Mouse (Mus musculus): ENCODE results near the gene Acot8. TPM values are rescaled to one million over a fixed set of nuclear protein-coding genes. Genes with fewer than 3 reads are reported as not detected.

Acot8 gene
- polyA plus RNA-seq, 1 experiment from 2014 or later, result 16.8 TPM

DNA sequence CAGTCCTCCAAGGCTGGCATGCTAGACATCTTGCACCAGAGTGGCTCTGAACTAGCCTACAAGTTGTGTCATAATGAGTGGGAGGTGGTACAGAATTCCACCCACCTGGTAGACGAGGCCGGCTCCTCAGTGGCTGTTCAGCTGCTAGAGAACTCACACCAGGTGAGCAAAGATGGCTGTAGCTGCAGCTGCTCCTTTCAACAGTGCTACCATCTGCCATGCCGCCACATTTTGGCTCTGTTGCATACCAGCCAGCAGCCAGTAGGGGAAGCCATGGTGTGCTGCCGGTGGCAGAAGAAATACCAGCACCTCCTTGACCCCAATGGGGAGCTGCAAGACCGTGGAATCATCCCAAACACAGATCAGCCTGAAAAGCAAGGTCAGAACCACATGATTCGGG is 16.4 kb upstream of the Acot8 start:
- H3K27me3 ChIP-seq (ENCODE audit: control insufficient read depth, insufficient read depth, low read length), result no peaks in the 10 kb centered on the region
- H3K9ac ChIP-seq (ENCODE audit: low read depth, low read length), result no peak overlapping the region
- no peak overlapping the region for H3K4me3 ChIP-seq (ENCODE audit: low read depth, low read length)
- H3K4me2 ChIP-seq, result no peak overlapping the region
- no peaks in the 10 kb centered on the region for H3K9me3 ChIP-seq (replicated peaks; ENCODE audit: control insufficient read depth, low read length)
- H3K36me3 ChIP-seq (ENCODE audit: control insufficient read depth, insufficient read depth, low read length), result peaks cover 9% of the 10 kb centered on the region; the same call in 1 of the 2 replicates
- no peak overlapping the region for H3K27ac ChIP-seq (ENCODE audit: low read depth, low read length)
- ATAC-seq (replicated peaks; ENCODE audit: insufficient number of reproducible peaks, low FRiP score, low TSS enrichment), result no peak
- peaks cover 10% of the 10 kb centered on the region for H3K4me1 ChIP-seq (ENCODE audit: control insufficient read depth, insufficient read depth, low read length)
- 83% methylated on average over 6 of the region's 6 CpGs for WGBS (ENCODE audit: insufficient replicate concordance)

- no peak overlapping the region for H3K4me3 ChIP-seq (ENCODE audit: low read depth, low read length)
- ATAC-seq (replicated peaks; ENCODE audit: insufficient number of reproducible peaks, low FRiP score, low TSS enrichment), result peak; percentile 59; the same call in 1 of the 2 replicates
- 54% methylated on average over 5 of the region's 5 CpGs for WGBS (ENCODE audit: insufficient replicate concordance)
- no peaks in the 10 kb centered on the region for H3K36me3 ChIP-seq (ENCODE audit: control insufficient read depth, insufficient read depth, low read length)
- no peaks in the 10 kb centered on the region for H3K27me3 ChIP-seq (ENCODE audit: control insufficient read depth, insufficient read depth, low read length)
- H3K4me2 ChIP-seq, result no peak overlapping the region
- no peak overlapping the region; the same call in 1 of the 2 replicates for H3K27ac ChIP-seq (ENCODE audit: low read depth, low read length)
- no peaks in the 10 kb centered on the region for H3K9me3 ChIP-seq (replicated peaks; ENCODE audit: control insufficient read depth, low read length)
- no peak overlapping the region for H3K9ac ChIP-seq (ENCODE audit: low read depth, low read length)
- H3K4me1 ChIP-seq (ENCODE audit: control insufficient read depth, insufficient read depth, low read length), result peaks cover 15% of the 10 kb centered on the region
These were observed 13.0 kb upstream of the Acot8 start for GRCm38 (mm10) chr2:164817703-164818102.

- no peak overlapping the region for H3K9ac ChIP-seq (ENCODE audit: low read depth, low read length)
- H3K4me2 ChIP-seq, result no peak overlapping the region
- H3K9me3 ChIP-seq (replicated peaks; ENCODE audit: control insufficient read depth, low read length), result no peaks in the 10 kb centered on the region
- WGBS (ENCODE audit: insufficient replicate concordance), result 62% methylated on average over 6 of the region's 6 CpGs
- no peak for ATAC-seq (replicated peaks; ENCODE audit: insufficient number of reproducible peaks, low FRiP score, low TSS enrichment)
- no peaks in the 10 kb centered on the region for H3K27me3 ChIP-seq (ENCODE audit: control insufficient read depth, insufficient read depth, low read length)
- no peaks in the 10 kb centered on the region for H3K36me3 ChIP-seq (ENCODE audit: control insufficient read depth, insufficient read depth, low read length)
- H3K4me1 ChIP-seq (ENCODE audit: control insufficient read depth, insufficient read depth, low read length), result peaks cover 15% of the 10 kb centered on the region
- H3K27ac ChIP-seq (ENCODE audit: low read depth, low read length), result no peak overlapping the region
- no peak overlapping the region for H3K4me3 ChIP-seq (ENCODE audit: low read depth, low read length)
These were observed 12.5 kb upstream of the Acot8 start for GRCm38 (mm10) chr2:164817206-164817605.

GRCm38 (mm10) chr2:164815821-164816220 is 11.1 kb upstream of the Acot8 start:
- no peak for ATAC-seq (replicated peaks; ENCODE audit: insufficient number of reproducible peaks, low FRiP score, low TSS enrichment)
- H3K27ac ChIP-seq (ENCODE audit: low read depth, low read length), result no peak overlapping the region
- H3K9ac ChIP-seq (ENCODE audit: low read depth, low read length), result no peak overlapping the region
- WGBS (ENCODE audit: insufficient replicate concordance), result 61% methylated on average over 8 of the region's 8 CpGs
- no peak overlapping the region for H3K4me3 ChIP-seq (ENCODE audit: low read depth, low read length)
- H3K4me2 ChIP-seq, result no peak overlapping the region
- no peaks in the 10 kb centered on the region for H3K9me3 ChIP-seq (replicated peaks; ENCODE audit: control insufficient read depth, low read length)
- peaks cover 15% of the 10 kb centered on the region for H3K4me1 ChIP-seq (ENCODE audit: control insufficient read depth, insufficient read depth, low read length)
- H3K36me3 ChIP-seq (ENCODE audit: control insufficient read depth, insufficient read depth, low read length), result no peaks in the 10 kb centered on the region
- no peaks in the 10 kb centered on the region for H3K27me3 ChIP-seq (ENCODE audit: control insufficient read depth, insufficient read depth, low read length)

- H3K27ac ChIP-seq (ENCODE audit: low read depth, low read length), result no peak overlapping the region
- H3K4me2 ChIP-seq, result no peak overlapping the region
- WGBS (ENCODE audit: insufficient replicate concordance), result 78% methylated on average over 5 of the region's 5 CpGs
- H3K4me1 ChIP-seq (ENCODE audit: control insufficient read depth, insufficient read depth, low read length), result peaks cover 15% of the 10 kb centered on the region
- no peak for ATAC-seq (replicated peaks; ENCODE audit: insufficient number of reproducible peaks, low FRiP score, low TSS enrichment)
- H3K4me3 ChIP-seq (ENCODE audit: low read depth, low read length), result no peak overlapping the region
- H3K9me3 ChIP-seq (replicated peaks; ENCODE audit: control insufficient read depth, low read length), result no peaks in the 10 kb centered on the region
- H3K27me3 ChIP-seq (ENCODE audit: control insufficient read depth, insufficient read depth, low read length), result no peaks in the 10 kb centered on the region
- no peak overlapping the region for H3K9ac ChIP-seq (ENCODE audit: low read depth, low read length)
- H3K36me3 ChIP-seq (ENCODE audit: control insufficient read depth, insufficient read depth, low read length), result no peaks in the 10 kb centered on the region
These were observed 10.7 kb upstream of the Acot8 start for GRCm38 (mm10) chr2:164815348-164815747.

GRCm38 (mm10) chr2:164813557-164813956 is 8.9 kb upstream of the Acot8 start:
- Histone ChIP-seq H3K4me1 (ENCODE audit: control insufficient read depth, insufficient read depth, low read length) (peaks cover 15% of the 10 kb centered on the region), H3K4me3 (ENCODE audit: low read depth, low read length) (no peak overlapping the region), H3K27me3 (ENCODE audit: control insufficient read depth, insufficient read depth, low read length) (no peaks in the 10 kb centered on the region), H3K9me3 (replicated peaks; ENCODE audit: control insufficient read depth, low read length) (no peaks in the 10 kb centered on the region), H3K36me3 (ENCODE audit: control insufficient read depth, insufficient read depth, low read length) (no peaks in the 10 kb centered on the region), H3K4me2 (no peak overlapping the region), H3K27ac (ENCODE audit: low read depth, low read length) (no peak overlapping the region), H3K9ac (ENCODE audit: low read depth, low read length) (no peak overlapping the region)
- 65% methylated on average over 2 of the region's 2 CpGs for WGBS (ENCODE audit: insufficient replicate concordance)
- no peak for ATAC-seq (replicated peaks; ENCODE audit: insufficient number of reproducible peaks, low FRiP score, low TSS enrichment)

- no peaks in the 10 kb centered on the region for H3K27me3 ChIP-seq (ENCODE audit: control insufficient read depth, insufficient read depth, low read length)
- no peaks in the 10 kb centered on the region for H3K9me3 ChIP-seq (replicated peaks; ENCODE audit: control insufficient read depth, low read length)
- H3K27ac ChIP-seq (ENCODE audit: low read depth, low read length), result no peak overlapping the region
- 69% methylated on average over 7 of the region's 7 CpGs for WGBS (ENCODE audit: insufficient replicate concordance)
- ATAC-seq (replicated peaks; ENCODE audit: insufficient number of reproducible peaks, low FRiP score, low TSS enrichment), result no peak
- no peak overlapping the region for H3K4me2 ChIP-seq
- H3K9ac ChIP-seq (ENCODE audit: low read depth, low read length), result no peak overlapping the region
- H3K36me3 ChIP-seq (ENCODE audit: control insufficient read depth, insufficient read depth, low read length), result no peaks in the 10 kb centered on the region
- no peak overlapping the region for H3K4me3 ChIP-seq (ENCODE audit: low read depth, low read length)
- H3K4me1 ChIP-seq (ENCODE audit: control insufficient read depth, insufficient read depth, low read length), result peaks cover 10% of the 10 kb centered on the region
These were observed 1.9 kb upstream of the Acot8 start for GRCm38 (mm10) chr2:164806614-164807013.

DNA sequence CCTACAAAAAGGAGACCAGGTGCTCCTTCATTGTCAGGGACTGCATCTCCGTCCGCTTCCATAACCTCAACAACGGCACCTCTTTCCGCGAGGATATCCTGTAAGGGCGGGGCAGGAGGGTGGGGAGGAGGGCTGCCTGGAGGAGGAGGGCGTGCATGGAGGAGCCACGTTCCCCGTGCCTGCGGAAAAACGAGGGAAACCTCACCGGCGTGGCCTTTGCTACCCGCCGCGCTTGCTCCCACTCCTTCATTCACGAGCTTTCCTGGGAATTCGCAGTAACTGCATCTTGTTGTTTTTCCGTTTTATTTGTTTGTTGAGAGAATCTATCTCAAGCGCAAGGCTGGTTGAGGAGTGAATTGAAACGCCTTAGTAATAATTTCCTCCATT is 643 bp upstream of the Acot8 start:
- 1% methylated on average over 21 of the region's 21 CpGs for WGBS (ENCODE audit: insufficient replicate concordance)
- Histone ChIP-seq H3K4me1 (ENCODE audit: control insufficient read depth, insufficient read depth, low read length) (peaks cover 10% of the 10 kb centered on the region), H3K4me2 (peak overlapping the region; percentile 70), H3K36me3 (ENCODE audit: control insufficient read depth, insufficient read depth, low read length) (peaks cover under 1% of the 10 kb centered on the region; the same call in 1 of the 2 replicates), H3K27me3 (ENCODE audit: control insufficient read depth, insufficient read depth, low read length) (no peaks in the 10 kb centered on the region), H3K4me3 (ENCODE audit: low read depth, low read length) (peak overlapping the region; percentile 88), H3K9me3 (replicated peaks; ENCODE audit: control insufficient read depth, low read length) (no peaks in the 10 kb centered on the region), H3K27ac (ENCODE audit: low read depth, low read length) (peak overlapping the region; percentile 67), H3K9ac (ENCODE audit: low read depth, low read length) (peak overlapping the region; percentile 83)
- ATAC-seq (replicated peaks; ENCODE audit: insufficient number of reproducible peaks, low FRiP score, low TSS enrichment), result peak; percentile 63

GRCm38 (mm10) chr2:164803921-164804313 is 765 bp downstream of the Acot8 start:
- Histone ChIP-seq H3K36me3 (ENCODE audit: control insufficient read depth, insufficient read depth, low read length) (peaks cover 2% of the 10 kb centered on the region; the same call in 1 of the 2 replicates), H3K4me2 (peak overlapping the region; percentile 70), H3K4me3 (ENCODE audit: low read depth, low read length) (peak overlapping the region; percentile 88), H3K27ac (ENCODE audit: low read depth, low read length) (no peak overlapping the region), H3K9me3 (replicated peaks; ENCODE audit: control insufficient read depth, low read length) (no peaks in the 10 kb centered on the region), H3K9ac (ENCODE audit: low read depth, low read length) (peak overlapping the region; percentile 85), H3K27me3 (ENCODE audit: control insufficient read depth, insufficient read depth, low read length) (no peaks in the 10 kb centered on the region), H3K4me1 (ENCODE audit: control insufficient read depth, insufficient read depth, low read length) (peaks cover 10% of the 10 kb centered on the region)
- ATAC-seq (replicated peaks; ENCODE audit: insufficient number of reproducible peaks, low FRiP score, low TSS enrichment), result no peak
- WGBS (ENCODE audit: insufficient replicate concordance), result 61% methylated on average over 1 of the region's 1 CpGs

Measured in heart, embryonic 11.5 days (tissue).